Mouse (Mus musculus): ENCODE measurements around the gene Flot2. TPM values are rescaled to one million over a fixed set of nuclear protein-coding genes. Genes with fewer than 3 reads are reported as not detected.
"Not testable (repeated sequence)": the region's sequence is repeated elsewhere in the genome, so short reads cannot be mapped to it uniquely, and the experiment has no call there.

Flot2 gene
- total RNA-seq (2021): 10 to 100 TPM; 54.8 to 55.7 TPM
- long read RNA-seq, experiment 1, transcript Flot2-201 (11 exons, 2,621 nt): major isoform, 58 of 95 reads
- long read RNA-seq, experiment 1, partial matches to known transcripts: 8 of 95 reads
- long read RNA-seq, experiment 1, other reads (novel, unspliced or antisense): 26 of 95 reads
- long read RNA-seq, experiment 2, transcript Flot2-202 (11 exons, 2,568 nt): minor isoform, 7 of 195 reads
- long read RNA-seq, experiment 2, transcript Flot2-205 (12 exons, 2,712 nt): minor isoform, 5 of 195 reads
- long read RNA-seq, experiment 2, transcript Flot2-201 (11 exons, 2,621 nt): major isoform, 138 of 195 reads
- long read RNA-seq, experiment 2, partial matches to known transcripts: 10 of 195 reads
- long read RNA-seq, experiment 2, other reads (novel, unspliced or antisense): 35 of 195 reads

- DNase-seq: peak; percentile 67
Measured at GRCm38 (mm10) chr11:78037831-78038752, at the start of gene Flot2. Flot2 (plus strand) TSS chr11:78037931.

GRCm38 (mm10) chr11:77989071-77989690 lies 48.5 kb upstream of the Flot2 start:
- DNase-seq: no peak

GRCm38 (mm10) chr11:77995556-77995955 lies 42.2 kb upstream of the Flot2 start:
- no peak for DNase-seq

- DNase-seq: no peak
Measured at GRCm38 (mm10) chr11:78006446-78006845, 31.3 kb upstream of the Flot2 start.

GRCm38 (mm10) chr11:78019676-78020075 lies 18.1 kb upstream of the Flot2 start:
- DNase-seq: no peak

- DNase-seq: no peak
Measured at GRCm38 (mm10) chr11:78023607-78024006, 14.1 kb upstream of the Flot2 start.

- DNase-seq: no peak
Measured at GRCm38 (mm10) chr11:78029240-78029639, 8.5 kb upstream of the Flot2 start.

GRCm38 (mm10) chr11:78030600-78030999 lies 7.1 kb upstream of the Flot2 start:
- no peak for DNase-seq

GRCm38 (mm10) chr11:78031389-78031788 lies 6.3 kb upstream of the Flot2 start:
- no peak for DNase-seq

- DNase-seq: peak; percentile 86
Measured at GRCm38 (mm10) chr11:78031947-78032808, 5.6 kb upstream of the Flot2 start, which contains the start of gene Dhrs13. Dhrs13 (plus strand) TSS chr11:78032280.

- no peak for DNase-seq
Measured at GRCm38 (mm10) chr11:78032809-78033195, 4.9 kb upstream of the Flot2 start.

GRCm38 (mm10) chr11:78033931-78034617 lies 3.7 kb upstream of the Flot2 start:
- DNase-seq: no peak

GRCm38 (mm10) chr11:78036791-78037190 lies 940 bp upstream of the Flot2 start:
- DNase-seq: no peak

GRCm38 (mm10) chr11:78040878-78041277 lies 3.1 kb downstream of the Flot2 start:
- no peak for DNase-seq

GRCm38 (mm10) chr11:78042290-78042870 lies 4.6 kb downstream of the Flot2 start:
- not testable (repeated sequence) for DNase-seq

- DNase-seq: peak; percentile 91
Measured at GRCm38 (mm10) chr11:78044758-78045251, 7.1 kb downstream of the Flot2 start.

- not testable (repeated sequence) for DNase-seq
Measured at GRCm38 (mm10) chr11:78048637-78049036, 10.9 kb downstream of the Flot2 start.

- no peak for DNase-seq
Measured at GRCm38 (mm10) chr11:78053078-78053477, 15.3 kb downstream of the Flot2 start.

GRCm38 (mm10) chr11:78056946-78057345 lies 19.2 kb downstream of the Flot2 start:
- no peak for DNase-seq

All from gastrocnemius, postnatal 25 days (tissue).